Mouse (Mus musculus) CH12.LX (cell line): Measurements from ENCODE around the gene Dhrs4. TPM values are rescaled to one million over a fixed set of nuclear protein-coding genes. Genes with fewer than 3 reads are reported as not detected.

ENCODE experiments used
- DNase-seq: peaks from one replicate; pipeline ENCODE4 v3.0.0-alpha.2; 2013; ENCODE audit errors: extremely low read depth
- H3K27ac ChIP-seq: 2 replicates; pipeline ENCODE4 v1.5.1; 2012; ENCODE audit warnings: low read depth, mild to moderate bottlenecking, control low read depth, moderate library complexity; ENCODE audit not compliant: insufficient read depth
- H3K27me3 ChIP-seq: replicated peaks from 2 replicates; pipeline ENCODE3; 2012; ENCODE audit warnings: inconsistent platforms
- H3K36me3 ChIP-seq, 2 experiments: replicated peaks in 1 of 2; 2 replicates each; pipeline versions ENCODE3 to v1.6.1; 2012; ENCODE audit warnings: inconsistent platforms in 1 of 2, low read length in 1 of 2, mild to moderate bottlenecking in 1 of 2, mixed read lengths in 1 of 2, moderate library complexity in 1 of 2; ENCODE audit not compliant: control insufficient read depth in 1 of 2, insufficient read depth in 1 of 2
- H3K4me1 ChIP-seq, 2 experiments: 2 replicates each; pipeline ENCODE4 v1.6.1; 2012; ENCODE audit warnings: inconsistent platforms in 1 of 2, moderate library complexity in 1 of 2; ENCODE audit not compliant: insufficient read depth in 2 of 2, control insufficient read depth in 1 of 2
- H3K4me2 ChIP-seq: 2 replicates; pipeline ENCODE4 v1.6.1; 2012; ENCODE audit warnings: low read depth, mild to moderate bottlenecking, control low read depth; ENCODE audit not compliant: poor library complexity, insufficient read depth, severe bottlenecking
- H3K4me3 ChIP-seq, 3 experiments: fragments of 150-350 bp in 1 of 3; sonication (generic) in 1 of 3; replicated peaks in 1 of 3; 2 replicates each; pipeline versions ENCODE3 to v1.5.1; 2011 to 2012; ENCODE audit warnings: low read depth in 2 of 3, low read length in 2 of 3, mild to moderate bottlenecking in 2 of 3, moderate library complexity in 2 of 3, control low read depth in 1 of 3, improper control_type of control experiment in 1 of 3, inconsistent platforms in 1 of 3, mixed read lengths in 1 of 3; ENCODE audit not compliant: poor library complexity in 1 of 3
- H3K79me2 ChIP-seq: replicated peaks from 2 replicates; pipeline ENCODE4 v1.6.1; 2012; ENCODE audit warnings: mild to moderate bottlenecking, moderate library complexity; ENCODE audit not compliant: control insufficient read depth, poor library complexity, insufficient read depth, severe bottlenecking; ENCODE audit errors: extremely low read depth
- H3K9ac ChIP-seq: 2 replicates; pipeline ENCODE4 v1.6.1; 2012; ENCODE audit warnings: low read depth, mild to moderate bottlenecking, control low read depth, moderate library complexity; ENCODE audit not compliant: insufficient read depth
- H3K9me3 ChIP-seq: replicated peaks from 2 replicates; pipeline ENCODE3; 2012; ENCODE audit warnings: low read length, inconsistent platforms, mixed read lengths
- BHLHE40 ChIP-seq: IDR thresholded peaks from 2 replicates; pipeline ENCODE4 v1.6.1; 2011; ENCODE audit warnings: mild to moderate bottlenecking, low read depth, low read length, improper control_type of control experiment
- CHD2 ChIP-seq: IDR thresholded peaks from 2 replicates; pipeline ENCODE4 v1.6.1; 2011; ENCODE audit warnings: low read length, improper control_type of control experiment
- CTCF ChIP-seq, 2 experiments: IDR thresholded peaks in 1 of 2; conservative IDR thresholded peaks in 1 of 2; 2 replicates each; pipeline ENCODE4 v1.5.1; 2011 to 2012; ENCODE audit warnings: low read depth in 2 of 2, low read length in 2 of 2, improper control_type of control experiment in 1 of 2, inconsistent platforms in 1 of 2, mild to moderate bottlenecking in 1 of 2, moderate library complexity in 1 of 2
- E2F4 ChIP-seq: IDR thresholded peaks from 2 replicates; pipeline ENCODE4 v1.6.1; 2011; ENCODE audit warnings: low read depth, low read length, improper control_type of control experiment; ENCODE audit not compliant: insufficient replicate concordance
- EP300 ChIP-seq: IDR thresholded peaks from 2 replicates; pipeline ENCODE4 v1.6.1; 2011; ENCODE audit warnings: low read length, improper control_type of control experiment
- ETS1 ChIP-seq: conservative IDR thresholded peaks from 2 replicates; pipeline ENCODE4 v1.6.1; 2012; ENCODE audit warnings: low read depth, mild to moderate bottlenecking, inconsistent platforms, low read length, improper control_type of control experiment, moderate library complexity
- HCFC1 ChIP-seq: IDR thresholded peaks from 2 replicates; pipeline ENCODE4 v1.6.1; 2012; ENCODE audit warnings: low read depth, mild to moderate bottlenecking, inconsistent platforms, low read length, improper control_type of control experiment
- KAT2A ChIP-seq: IDR thresholded peaks from 2 replicates; pipeline ENCODE4 v1.6.1; 2012; ENCODE audit warnings: low read length, improper control_type of control experiment, inconsistent platforms; ENCODE audit not compliant: insufficient replicate concordance
- MYC ChIP-seq: IDR thresholded peaks from 2 replicates; pipeline ENCODE4 v1.6.1; 2011; ENCODE audit warnings: low read depth, mild to moderate bottlenecking, improper control_type of control experiment, low read length
- NELFE ChIP-seq: IDR thresholded peaks from 2 replicates; pipeline ENCODE4 v1.6.1; 2011; ENCODE audit warnings: low read depth, low read length, improper control_type of control experiment
- NRF1 ChIP-seq: IDR thresholded peaks from 2 replicates; pipeline ENCODE4 v1.6.1; 2014; ENCODE audit warnings: low read depth, mild to moderate bottlenecking, inconsistent platforms, low read length, improper control_type of control experiment, moderate library complexity
- RCOR1 ChIP-seq: conservative IDR thresholded peaks from 2 replicates; pipeline ENCODE4 v1.6.1; 2012; ENCODE audit warnings: low read depth, mild to moderate bottlenecking, inconsistent platforms, low read length, improper control_type of control experiment
- SMC3 ChIP-seq: IDR thresholded peaks from 2 replicates; pipeline ENCODE4 v1.6.1; 2011; ENCODE audit warnings: low read depth, low read length, improper control_type of control experiment
- TBP ChIP-seq: conservative IDR thresholded peaks from 2 replicates; pipeline ENCODE4 v1.6.1; 2011; ENCODE audit warnings: low read depth, low read length, improper control_type of control experiment
- UBTF ChIP-seq: IDR thresholded peaks from 2 replicates; pipeline ENCODE4 v1.6.1; 2012; ENCODE audit warnings: low read depth, mild to moderate bottlenecking, inconsistent platforms, low read length, improper control_type of control experiment, moderate library complexity
- ZMIZ1 ChIP-seq: IDR thresholded peaks from 2 replicates; pipeline ENCODE4 v1.6.1; 2012; ENCODE audit warnings: low read depth, mild to moderate bottlenecking, inconsistent platforms, low read length, improper control_type of control experiment
- ZNF384 ChIP-seq: IDR thresholded peaks from 2 replicates; pipeline ENCODE4 v1.6.1; 2012; ENCODE audit warnings: low read depth, low read length, improper control_type of control experiment, inconsistent platforms
- dilution Hi-C: fragments of 300-500 bp; cut with MboI; formaldehyde crosslinking; loops from 2 replicates; pipeline ENCODE4 v1.14.3; 2020; ENCODE audit warnings: low sequenced_read_pairs; ENCODE audit not compliant: extremely low pct_unique_long_range_greater_than_20kb, extremely low pct_ligation_motif_present
- in situ Hi-C: fragments of 300-500 bp; cut with MboI; formaldehyde crosslinking; loops from 3 replicates; pipeline ENCODE4 v1.14.3; 2019; ENCODE audit warnings: low sequenced_read_pairs, low pct_ligation_motif_present, low pct_unique_long_range_greater_than_20kb, mixed read lengths
- polyA plus RNA-seq: library from polyadenylated mRNA; unstranded; fragments of >175 nt; gene quantifications from 2 replicates; pipeline ENCODE4 v1.2.1, GENCODE M21; 2012; ENCODE audit warnings: low read depth; ENCODE audit not compliant: insufficient read length
- total RNA-seq, 2 experiments: library from RNA; depleted of rRNA; stranded (reverse); fragments of 300-350 nt in 1 of 2; fragments of >200 nt in 1 of 2; gene quantifications; 2 replicates each; pipeline ENCODE4 v1.2.3; 2012 to 2014

Gene Dhrs4
- total and polyA plus RNA-seq, 3 experiments: 27.9 to 60.2 (median 37.3) TPM

- H3K27me3 ChIP-seq: peaks cover 24% of the 10 kb centered on the region
Measured at GRCm38 (mm10) chr14:55466481-55466880, 12.1 kb upstream of the Dhrs4 start.

GRCm38 (mm10) chr14:55467108-55467507, 11.4 kb upstream of the Dhrs4 start:
- dilution Hi-C loops (no loop called here), in situ Hi-C loops (no loop called here)
- Histone ChIP-seq H3K36me3 (no peaks in the 10 kb centered on the region), H3K27ac (no peak overlapping the region), H3K9ac (no peak overlapping the region), H3K27me3 (peaks cover 28% of the 10 kb centered on the region), H3K4me2 (no peak overlapping the region), H3K79me2 (no peaks in the 10 kb centered on the region), H3K4me3 (no peak overlapping the region), H3K4me1 (peaks cover 0 to 13% of the 10 kb centered on the region in 2 experiments; a peak in 2 of 4 replicates), H3K9me3 (no peaks in the 10 kb centered on the region)
- no peak for DNase-seq
- TF ChIP-seq NRF1 (no peak), SMC3 (no peak), UBTF (no peak), KAT2A (no peak), EP300 (no peak), HCFC1 (no peak), CTCF (conservative IDR thresholded peaks at IDR 0.05 in 1 of 2, IDR thresholded peaks at IDR 0.05 in 1 of 2; ENCODE audit: low read depth in 2 of 2, low read length in 2 of 2) (no peak), ZNF384 (no peak), BHLHE40 (no peak), ZMIZ1 (no peak)

More at GRCm38 (mm10) chr14:55466481-55466880, 12.1 kb upstream of the Dhrs4 start:
- Histone ChIP-seq H3K4me2 (no peak overlapping the region), H3K27ac (no peak overlapping the region), H3K9me3 (no peaks in the 10 kb centered on the region), H3K79me2 (no peaks in the 10 kb centered on the region), H3K4me1 (peaks cover 0 to 13% of the 10 kb centered on the region in 2 experiments; a peak in 2 of 4 replicates), H3K9ac (no peak overlapping the region), H3K36me3 (no peaks in the 10 kb centered on the region), H3K4me3 (no peak overlapping the region)
- in situ Hi-C loops: no loop called here
- TF ChIP-seq TBP (no peak), ETS1 (no peak), ZNF384 (no peak), RCOR1 (no peak), BHLHE40 (no peak), UBTF (no peak), E2F4 (no peak), NELFE (no peak), KAT2A (no peak), MYC (no peak), CHD2 (no peak)
- no peak for DNase-seq
- dilution Hi-C loops: no loop called here
